In genomic region chr4:132389302-132389701, GRCm38 (mm10) we compare ENCODE assay signal across 6 mouse cellular contexts.
"Had no signal": no experiment of that assay in that cellular context is flagged by ENCODE, and none has a peak within 500 bp of the region (broad histone marks: within the 10 kb centered on the region; RNA-seq: fewer than 3 reads in every experiment).

No protein-coding gene starts in this region.

- DNase-seq: kidney, adult 2 months; kidney, postnatal 25 days; lung, adult 2 months; lung, postnatal 10 days; thymus, postnatal 4 days had no signal

- ATAC-seq: midbrain, embryonic 15.5 days had no signal
